Mouse (Mus musculus): ENCODE data around the gene Pglyrp2. TPM values are rescaled to one million over a fixed set of nuclear protein-coding genes. Genes with fewer than 3 reads are reported as not detected.

Gene Pglyrp2
- total RNA-seq, 1 experiment from 2014 or later = 8.3 TPM

- no peak for ATAC-seq (ENCODE audit: extremely low read depth, insufficient number of reproducible peaks, low FRiP score, poor library complexity, severe bottlenecking)
Measured at GRCm38 (mm10) chr17:32411898-32412297, 12.1 kb downstream of the Pglyrp2 start.

- peak; percentile 82 for ATAC-seq (ENCODE audit: extremely low read depth, insufficient number of reproducible peaks, low FRiP score, poor library complexity, severe bottlenecking)
Measured at GRCm38 (mm10) chr17:32403417-32403816, 20.6 kb downstream of the Pglyrp2 start, which contains the start of gene Rasal3. Rasal3 (minus strand) TSS chr17:32403583.

- peak; percentile 72 for ATAC-seq (ENCODE audit: extremely low read depth, insufficient number of reproducible peaks, low FRiP score, poor library complexity, severe bottlenecking)
Measured at GRCm38 (mm10) chr17:32402779-32403157, 21.2 kb downstream of the Pglyrp2 start.

GRCm38 (mm10) chr17:32402011-32402778 lies 21.8 kb downstream of the Pglyrp2 start:
- ATAC-seq (ENCODE audit: extremely low read depth, insufficient number of reproducible peaks, low FRiP score, poor library complexity, severe bottlenecking) = no peak

GRCm38 (mm10) chr17:32396266-32396665 lies 27.7 kb downstream of the Pglyrp2 start:
- ATAC-seq (ENCODE audit: extremely low read depth, insufficient number of reproducible peaks, low FRiP score, poor library complexity, severe bottlenecking) = no peak

- no peak for ATAC-seq (ENCODE audit: extremely low read depth, insufficient number of reproducible peaks, low FRiP score, poor library complexity, severe bottlenecking)
Measured at GRCm38 (mm10) chr17:32393944-32394343, 30.0 kb downstream of the Pglyrp2 start.

GRCm38 (mm10) chr17:32389101-32389659 lies 34.8 kb downstream of the Pglyrp2 start, which contains the start of gene Wiz:
Wiz (minus strand) TSS chr17:32389439.
- ATAC-seq (ENCODE audit: extremely low read depth, insufficient number of reproducible peaks, low FRiP score, poor library complexity, severe bottlenecking) = peak; percentile 81

GRCm38 (mm10) chr17:32388370-32389100 lies 35.4 kb downstream of the Pglyrp2 start:
- no peak for ATAC-seq (ENCODE audit: extremely low read depth, insufficient number of reproducible peaks, low FRiP score, poor library complexity, severe bottlenecking)

- no peak for ATAC-seq (ENCODE audit: extremely low read depth, insufficient number of reproducible peaks, low FRiP score, poor library complexity, severe bottlenecking)
Measured at GRCm38 (mm10) chr17:32387986-32388369, 36.0 kb downstream of the Pglyrp2 start.

- ATAC-seq (ENCODE audit: extremely low read depth, insufficient number of reproducible peaks, low FRiP score, poor library complexity, severe bottlenecking) = 0 out of 2 replicates have a peak, but pooled peaks have one; percentile 20
Measured at GRCm38 (mm10) chr17:32386659-32387432, 37.1 kb downstream of the Pglyrp2 start.

- ATAC-seq (ENCODE audit: extremely low read depth, insufficient number of reproducible peaks, low FRiP score, poor library complexity, severe bottlenecking) = no peak
Measured at GRCm38 (mm10) chr17:32383661-32384060, 40.3 kb downstream of the Pglyrp2 start.

- ATAC-seq (ENCODE audit: extremely low read depth, insufficient number of reproducible peaks, low FRiP score, poor library complexity, severe bottlenecking) = no peak
Measured at GRCm38 (mm10) chr17:32382576-32382975, 41.4 kb downstream of the Pglyrp2 start.

GRCm38 (mm10) chr17:32378786-32379185 lies 45.2 kb downstream of the Pglyrp2 start:
- no peak for ATAC-seq (ENCODE audit: extremely low read depth, insufficient number of reproducible peaks, low FRiP score, poor library complexity, severe bottlenecking)

GRCm38 (mm10) chr17:32377137-32377536 lies 46.8 kb downstream of the Pglyrp2 start:
- no peak for ATAC-seq (ENCODE audit: extremely low read depth, insufficient number of reproducible peaks, low FRiP score, poor library complexity, severe bottlenecking)

- ATAC-seq (ENCODE audit: extremely low read depth, insufficient number of reproducible peaks, low FRiP score, poor library complexity, severe bottlenecking) = no peak
Measured at GRCm38 (mm10) chr17:32376475-32376874, 47.5 kb downstream of the Pglyrp2 start.

GRCm38 (mm10) chr17:32368991-32369578 lies 54.9 kb downstream of the Pglyrp2 start:
- ATAC-seq (ENCODE audit: extremely low read depth, insufficient number of reproducible peaks, low FRiP score, poor library complexity, severe bottlenecking) = no peak

- no peak for ATAC-seq (ENCODE audit: extremely low read depth, insufficient number of reproducible peaks, low FRiP score, poor library complexity, severe bottlenecking)
Measured at GRCm38 (mm10) chr17:32367706-32368105, 56.3 kb downstream of the Pglyrp2 start.

GRCm38 (mm10) chr17:32365296-32365695 lies 58.7 kb downstream of the Pglyrp2 start:
- ATAC-seq (ENCODE audit: extremely low read depth, insufficient number of reproducible peaks, low FRiP score, poor library complexity, severe bottlenecking) = no peak

GRCm38 (mm10) chr17:32364850-32365249 lies 59.1 kb downstream of the Pglyrp2 start:
- ATAC-seq (ENCODE audit: extremely low read depth, insufficient number of reproducible peaks, low FRiP score, poor library complexity, severe bottlenecking) = no peak
